Mouse (Mus musculus) heart, embryonic 11.5 days (tissue): ENCODE results near the gene Ube2z. TPM values are rescaled to one million over a fixed set of nuclear protein-coding genes. Genes with fewer than 3 reads are reported as not detected.

ENCODE experiments used
- ATAC-seq: fragments of 200-750 bp; cut with Nextera tagmentation; replicated peaks from 2 replicates; pipeline ENCODE4 v1.8.0; 2017; ENCODE audit warnings: moderate library complexity; ENCODE audit not compliant: insufficient number of reproducible peaks, low FRiP score, low TSS enrichment
- H3K27ac ChIP-seq: fragments of 300-500 bp; sonication (generic); 2 replicates; pipeline ENCODE4 v1.5.1; 2014; ENCODE audit warnings: mild to moderate bottlenecking, low read depth, low read length
- H3K27me3 ChIP-seq: fragments of 300-500 bp; sonication (generic); 2 replicates; pipeline ENCODE4 v1.6.1; 2014; ENCODE audit warnings: mild to moderate bottlenecking, low read length, mixed read lengths; ENCODE audit not compliant: control insufficient read depth, insufficient read depth
- H3K36me3 ChIP-seq: fragments of 300-500 bp; sonication (generic); 2 replicates; pipeline ENCODE4 v1.6.1; 2014; ENCODE audit warnings: mild to moderate bottlenecking, low read length, moderate library complexity, mixed read lengths; ENCODE audit not compliant: control insufficient read depth, insufficient read depth
- H3K4me1 ChIP-seq: fragments of 300-500 bp; sonication (generic); 2 replicates; pipeline ENCODE4 v1.6.1; 2014; ENCODE audit warnings: low read length; ENCODE audit not compliant: control insufficient read depth, insufficient read depth
- H3K4me2 ChIP-seq: fragments of 300-500 bp; sonication (generic); 2 replicates; pipeline ENCODE4 v1.6.1; 2014; ENCODE audit warnings: mild to moderate bottlenecking, moderate library complexity
- H3K4me3 ChIP-seq: fragments of 300-500 bp; sonication (generic); 2 replicates; pipeline ENCODE4 v1.5.1; 2014; ENCODE audit warnings: low read depth, low read length
- H3K9ac ChIP-seq: fragments of 300-500 bp; sonication (generic); 2 replicates; pipeline ENCODE4 v1.6.1; 2014; ENCODE audit warnings: mild to moderate bottlenecking, low read depth, low read length, moderate library complexity
- H3K9me3 ChIP-seq: fragments of 300-500 bp; sonication (generic); replicated peaks from 2 replicates; pipeline ENCODE4 v1.6.1; 2016; ENCODE audit warnings: low read length; ENCODE audit not compliant: control insufficient read depth
- WGBS: fragments of 180-500 bp; shearing (Covaris S2); extraction: QIAGEN DNeasy Blood & Tissue Kit; methylation state at CpG from one replicate; pipeline ENCODE4 v1.1.7; 2014; ENCODE audit not compliant: insufficient replicate concordance; 5-methylcytosine and 5-hydroxymethylcytosine counted together
- polyA plus RNA-seq: library from polyadenylated mRNA; unstranded; fragments of >200 nt; fragmentation: Nextera tagmentation; extraction: Ambion mirVana; gene quantifications from 2 replicates; pipeline ENCODE4 v1.2.1, GENCODE M21; 2014

Ube2z gene
- polyA plus RNA-seq, 1 experiment from 2014 or later: 23.0 TPM

GRCm38 (mm10) chr11:96047469-96048373, 17.5 kb downstream of the Ube2z start:
- WGBS: 82% methylated on average over 4 of the region's 4 CpGs
- Histone ChIP-seq H3K9me3 (no peaks in the 10 kb centered on the region), H3K4me1 (no peaks in the 10 kb centered on the region), H3K4me2 (no peak overlapping the region), H3K4me3 (no peak overlapping the region), H3K27me3 (no peaks in the 10 kb centered on the region), H3K36me3 (peaks cover 32% of the 10 kb centered on the region), H3K9ac (no peak overlapping the region), H3K27ac (no peak overlapping the region)
- no peak for ATAC-seq

DNA sequence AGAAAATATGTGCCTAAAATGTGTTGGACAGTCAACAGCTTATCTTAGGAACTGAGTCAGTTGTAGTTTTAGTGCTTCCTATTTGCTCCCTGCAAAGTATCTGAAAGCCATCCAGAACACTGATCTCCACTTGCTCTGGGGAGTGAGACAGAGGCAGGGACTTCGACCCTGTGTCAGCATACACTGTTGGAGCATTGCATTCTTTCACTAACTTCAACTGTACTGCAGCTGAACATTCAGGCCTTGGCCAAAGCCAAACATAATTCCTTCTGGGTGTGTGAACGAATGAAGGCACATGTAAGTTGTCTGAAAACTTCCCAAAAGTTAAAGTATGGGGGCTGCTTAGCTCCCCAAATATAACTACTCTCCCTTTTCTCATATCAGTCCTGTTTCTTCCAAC, 18.4 kb downstream of the Ube2z start:
- no peak overlapping the region for H3K4me2 ChIP-seq
- H3K27me3 ChIP-seq: no peaks in the 10 kb centered on the region
- no peaks in the 10 kb centered on the region for H3K4me1 ChIP-seq
- no peak for ATAC-seq
- no peaks in the 10 kb centered on the region for H3K9me3 ChIP-seq
- H3K4me3 ChIP-seq: no peak overlapping the region
- H3K9ac ChIP-seq: no peak overlapping the region
- 78% methylated on average over 2 of the region's 2 CpGs for WGBS
- peaks cover 27% of the 10 kb centered on the region for H3K36me3 ChIP-seq
- no peak overlapping the region for H3K27ac ChIP-seq

GRCm38 (mm10) chr11:96046028-96046427, 19.2 kb downstream of the Ube2z start:
- Histone ChIP-seq H3K9ac (no peak overlapping the region), H3K4me3 (no peak overlapping the region), H3K4me2 (no peak overlapping the region), H3K27ac (no peak overlapping the region), H3K36me3 (peaks cover 20% of the 10 kb centered on the region), H3K27me3 (no peaks in the 10 kb centered on the region), H3K9me3 (no peaks in the 10 kb centered on the region), H3K4me1 (no peaks in the 10 kb centered on the region)
- WGBS: 88% methylated on average over 8 of the region's 8 CpGs
- ATAC-seq: no peak

DNA sequence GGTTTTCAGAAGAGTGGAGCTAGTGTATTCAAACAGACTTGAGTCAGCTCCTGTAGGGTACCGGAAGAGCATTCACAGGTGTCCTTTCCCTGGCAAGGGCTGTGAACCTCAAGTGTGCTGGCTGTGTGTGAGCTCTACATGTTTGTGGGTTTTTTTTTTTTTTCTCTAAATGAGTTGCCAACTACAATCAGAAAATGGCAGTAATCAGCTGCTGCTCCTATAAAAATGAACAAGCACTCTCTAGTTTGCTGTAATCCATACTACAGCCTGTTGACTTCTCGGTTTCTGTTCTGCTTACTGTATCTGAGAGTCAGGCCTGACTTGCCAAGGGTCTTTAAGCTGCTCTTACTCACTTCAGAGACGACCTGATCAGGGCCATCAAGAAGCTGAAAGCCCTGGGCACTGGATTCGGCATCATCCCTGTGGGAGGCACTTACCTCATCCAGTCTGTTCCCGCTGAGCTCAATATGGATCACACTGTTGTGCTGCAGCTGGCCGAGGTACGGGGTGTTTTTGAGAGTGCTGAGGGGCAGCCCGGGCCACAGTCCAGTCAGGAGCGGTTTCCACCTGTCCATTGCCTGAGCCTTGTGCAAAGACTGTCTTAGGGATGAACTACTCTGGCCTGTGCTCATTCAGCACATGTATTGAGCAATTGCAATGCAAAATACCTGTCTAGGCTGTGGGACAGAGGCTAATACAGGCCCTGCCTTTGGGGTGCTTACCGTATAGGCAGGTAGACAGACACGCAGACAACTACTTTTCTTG, 20.2 kb downstream of the Ube2z start:
- no peak overlapping the region for H3K4me3 ChIP-seq
- 86% methylated on average over 11 of the region's 11 CpGs for WGBS
- no peak overlapping the region for H3K9ac ChIP-seq
- no peak for ATAC-seq
- no peak overlapping the region for H3K27ac ChIP-seq
- no peak overlapping the region for H3K4me2 ChIP-seq
- H3K4me1 ChIP-seq: no peaks in the 10 kb centered on the region
- H3K36me3 ChIP-seq: peaks cover 14% of the 10 kb centered on the region
- no peaks in the 10 kb centered on the region for H3K9me3 ChIP-seq
- H3K27me3 ChIP-seq: no peaks in the 10 kb centered on the region

DNA sequence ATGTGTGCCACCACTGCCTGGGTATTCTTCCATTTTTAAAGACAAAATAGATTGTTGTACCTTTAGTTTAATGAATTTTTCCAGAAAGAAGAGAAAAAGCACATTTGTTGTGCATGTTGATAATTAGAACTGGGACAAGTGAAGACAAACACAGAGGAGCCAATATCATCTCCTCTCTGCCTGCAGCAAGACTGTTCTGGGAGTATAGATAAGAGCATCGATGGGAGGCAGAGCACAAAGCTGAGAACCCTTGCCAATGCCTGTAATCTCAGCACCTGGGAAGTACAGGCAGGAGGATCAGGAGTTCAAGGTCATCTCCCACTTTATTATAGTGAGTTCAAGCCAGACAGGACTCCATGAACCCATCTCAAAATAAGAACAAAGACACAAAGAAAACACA, 26.6 kb downstream of the Ube2z start:
- WGBS: 49% methylated on average over 1 of the region's 1 CpGs
- H3K27ac ChIP-seq: no peak overlapping the region
- H3K9me3 ChIP-seq: no peaks in the 10 kb centered on the region
- no peak for ATAC-seq
- peaks cover 9% of the 10 kb centered on the region; the same call in 1 of the 2 replicates for H3K4me1 ChIP-seq
- H3K27me3 ChIP-seq: no peaks in the 10 kb centered on the region
- peaks cover 9% of the 10 kb centered on the region; the same call in 1 of the 2 replicates for H3K36me3 ChIP-seq
- H3K4me2 ChIP-seq: no peak overlapping the region
- no peak overlapping the region for H3K4me3 ChIP-seq
- H3K9ac ChIP-seq: no peak overlapping the region

DNA sequence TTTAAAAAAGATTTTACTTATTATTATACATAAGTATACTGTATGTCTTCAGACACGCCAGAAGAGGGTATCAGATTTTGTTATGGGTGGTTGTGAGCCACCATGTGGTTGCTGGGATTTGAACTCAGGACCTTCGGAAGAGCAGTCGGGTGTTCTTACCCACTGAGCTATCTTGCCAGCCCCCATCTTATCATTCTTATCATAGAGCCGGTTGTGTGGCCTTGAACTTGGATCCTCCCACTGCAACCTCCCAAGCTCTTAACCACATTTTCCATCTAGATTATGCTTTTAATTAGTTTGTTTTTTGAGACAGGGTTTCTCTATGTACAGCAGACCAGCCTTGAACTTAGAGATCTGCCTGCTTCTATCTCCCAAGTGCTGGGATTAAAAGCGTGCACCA, 27.7 kb downstream of the Ube2z start:
- Histone ChIP-seq H3K4me1 (peaks cover 9% of the 10 kb centered on the region; the same call in 1 of the 2 replicates), H3K9me3 (no peaks in the 10 kb centered on the region), H3K36me3 (peaks cover 9% of the 10 kb centered on the region; the same call in 1 of the 2 replicates), H3K4me3 (no peak overlapping the region), H3K27ac (no peak overlapping the region), H3K27me3 (no peaks in the 10 kb centered on the region), H3K9ac (no peak overlapping the region), H3K4me2 (no peak overlapping the region)
- 86% methylated on average over 5 of the region's 5 CpGs for WGBS
- no peak for ATAC-seq

DNA sequence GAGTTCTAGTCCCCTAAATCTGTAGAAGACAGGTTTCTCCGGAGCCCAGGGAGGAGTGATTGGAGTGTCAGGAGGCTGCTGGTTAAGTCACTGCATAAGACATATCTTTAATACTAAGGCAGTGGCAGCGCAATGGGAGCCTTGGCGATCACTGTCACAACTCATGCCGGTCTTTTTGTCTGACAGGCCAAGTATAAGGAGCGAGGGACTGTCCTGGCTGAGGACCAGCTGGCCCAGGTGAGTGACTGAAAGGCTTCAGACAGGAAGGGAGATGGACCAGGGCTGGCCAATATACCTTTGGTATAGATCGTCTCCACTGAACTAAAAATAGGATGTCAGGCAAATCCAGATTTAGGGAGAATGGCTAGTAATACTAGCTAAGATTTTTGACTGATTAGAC, 30.1 kb downstream of the Ube2z start:
- H3K27ac ChIP-seq: no peak overlapping the region
- H3K9ac ChIP-seq: peak overlapping the region; percentile 74
- H3K4me3 ChIP-seq: peak overlapping the region; percentile 69
- no peaks in the 10 kb centered on the region for H3K27me3 ChIP-seq
- H3K36me3 ChIP-seq: peaks cover 9% of the 10 kb centered on the region; the same call in 1 of the 2 replicates
- H3K4me2 ChIP-seq: peak overlapping the region; percentile 87
- ATAC-seq: no peak
- WGBS: 7% methylated on average over 6 of the region's 6 CpGs
- H3K4me1 ChIP-seq: peaks cover 9% of the 10 kb centered on the region; the same call in 1 of the 2 replicates
- no peaks in the 10 kb centered on the region for H3K9me3 ChIP-seq

DNA sequence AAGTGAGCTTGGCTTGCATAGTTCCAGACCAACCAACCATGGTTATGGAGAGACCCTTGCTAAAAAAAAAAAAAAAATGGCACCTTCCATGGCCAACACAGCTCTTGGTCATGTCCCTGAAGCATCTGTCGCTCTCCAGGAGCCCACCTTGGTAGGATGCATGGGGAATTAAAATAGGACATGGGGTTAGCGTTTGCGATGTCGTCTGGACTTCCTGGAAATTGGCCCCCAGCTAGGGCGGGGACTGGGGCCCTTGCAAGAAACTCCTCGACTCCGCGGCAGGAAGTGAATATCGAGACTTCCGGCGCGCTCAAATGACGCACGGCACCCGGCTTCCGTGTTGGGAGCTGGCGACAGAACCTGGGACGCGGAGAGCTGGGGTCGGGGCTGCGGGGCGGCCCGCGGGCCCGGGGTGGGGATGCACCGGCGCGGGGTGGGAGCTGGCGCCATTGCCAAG, 30.6 kb downstream of the Ube2z start, which contains the start of gene Snf8:
Gene Snf8 (plus strand): TSS at position 290 of the 457 bp plus-strand sequence.
- under 1% methylated on average over 29 of the region's 29 CpGs for WGBS
- peak; percentile 71; the same call in 1 of the 2 replicates for ATAC-seq
- H3K4me3 ChIP-seq: peak within 1 kb of the TSS; percentile 69

More for the DNA sequence above, 30.6 kb downstream of the Ube2z start, which contains the start of gene Snf8:
- Histone ChIP-seq H3K4me2 (peak within 1 kb of the TSS; percentile 87), H3K36me3 (peaks cover 9% of the 10 kb centered on the region; the same call in 1 of the 2 replicates), H3K27me3 (no peaks in the 10 kb centered on the region), H3K4me1 (peaks cover 9% of the 10 kb centered on the region; the same call in 1 of the 2 replicates), H3K9me3 (no peaks in the 10 kb centered on the region), H3K27ac (peak within 1 kb of the TSS; percentile 60; the same call in 1 of the 2 replicates), H3K9ac (peak within 1 kb of the TSS; percentile 74)
